23 mouse cellular contexts compared by ENCODE assay signal in the genomic region with DNA sequence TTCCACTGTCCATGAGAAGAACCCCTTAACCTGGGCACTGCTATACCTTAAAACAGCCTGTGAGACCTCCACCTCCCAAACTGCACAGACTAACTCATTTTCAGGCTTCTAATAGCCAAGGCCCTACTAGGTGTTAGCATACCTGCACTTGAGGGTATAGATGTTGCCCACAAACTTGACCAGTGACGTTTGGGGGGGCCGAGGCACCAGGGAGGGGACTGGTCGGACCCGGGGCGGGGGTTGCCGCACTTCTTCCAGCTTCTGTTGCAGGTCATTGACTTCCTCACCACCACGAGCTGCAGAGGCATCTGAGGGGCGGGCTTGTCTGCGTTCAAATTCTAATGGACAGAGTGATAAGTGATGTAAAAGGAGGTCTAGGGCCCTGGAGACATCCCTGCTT. TPM values are rescaled to one million over a fixed set of nuclear protein-coding genes. Genes with fewer than 3 reads are reported as not detected.
A peak's percentile ranks its signal among the peaks of the same experiment; 100 is the strongest.
DNase-seq lines count a peak whose midpoint lies in the region; ATAC-seq and TF ChIP-seq lines count a peak whose summit lies in the region.
"Had no signal": no experiment of that assay in that cellular context is flagged by ENCODE, and none has a peak within 500 bp of the region (broad histone marks: within the 10 kb centered on the region; RNA-seq: fewer than 3 reads in every experiment).

No protein-coding gene starts in this region.

- peaks cover 83% of the 10 kb centered on the region for H3K36me3 ChIP-seq in intestine, embryonic 14.5 days (ENCODE audit: control insufficient read depth, insufficient read depth, low read length)
- peaks cover 69% of the 10 kb centered on the region for H3K36me3 ChIP-seq in intestine, postnatal 0 days (ENCODE audit: control insufficient read depth, insufficient read depth)

- H3K4me1 ChIP-seq in intestine, embryonic 14.5 days (replicated peaks; ENCODE audit: control insufficient read depth, insufficient read depth, low read length), result no peaks in the 10 kb centered on the region
- H3K4me1 ChIP-seq in intestine, postnatal 0 days (replicated peaks; ENCODE audit: control insufficient read depth, insufficient read depth, low read length), result no peaks in the 10 kb centered on the region
- H3K4me1 ChIP-seq: embryonic facial prominence, embryonic 12.5 days had no signal

- no peaks in the 10 kb centered on the region for H3K9me3 ChIP-seq in intestine, embryonic 14.5 days (ENCODE audit: control insufficient read depth, low read length)
- no peaks in the 10 kb centered on the region for H3K9me3 ChIP-seq in intestine, postnatal 0 days (ENCODE audit: control insufficient read depth)
- H3K9me3 ChIP-seq: embryonic facial prominence, embryonic 10.5 days; embryonic facial prominence, embryonic 12.5 days; forebrain, embryonic 13.5 days; forebrain, embryonic 15.5 days; G1E had no signal

- ATAC-seq in intestine, embryonic 14.5 days (replicated peaks; ENCODE audit: low FRiP score, low TSS enrichment, low read depth), result no peak
- ATAC-seq in intestine, postnatal 0 days, result no peak
- ATAC-seq: activated CD4-positive, CD25-positive, alpha-beta regulatory T cell, adult 4 months; CD4-positive, CD25-positive, alpha-beta regulatory T cell, adult 4 months; forebrain, embryonic 13.5 days; forebrain, embryonic 15.5 days; forebrain, postnatal 0 days; Patski had no signal

- intact Hi-C loops in heart, postnatal 25 days (cut with DNase I), result no loop called here

- WGBS in intestine, embryonic 14.5 days, result 88% methylated on average over 9 of the region's 9 CpGs
- 92% methylated on average over 9 of the region's 9 CpGs for WGBS in intestine, postnatal 0 days

- H3K27me3 ChIP-seq in intestine, embryonic 14.5 days (replicated peaks; ENCODE audit: control insufficient read depth, insufficient read depth, low read length), result no peaks in the 10 kb centered on the region
- H3K27me3 ChIP-seq in intestine, postnatal 0 days (replicated peaks; ENCODE audit: control insufficient read depth, insufficient read depth, low read length), result no peaks in the 10 kb centered on the region
- H3K27me3 ChIP-seq: CH12.LX; embryonic facial prominence, embryonic 12.5 days; forebrain, embryonic 13.5 days; forebrain, embryonic 15.5 days; Patski had no signal

- DNase-seq in adrenal gland, postnatal 14 days, result peak; percentile 5
- no peak for DNase-seq in adrenal gland, postnatal 36 days
- DNase-seq in heart, adult 11 months, result peak; percentile 53
- no peak for DNase-seq in heart, postnatal 25 days (ENCODE audit: low spot score)
- DNase-seq in intestine, embryonic 14.5 days (ENCODE audit: low spot score), result peak; percentile 49
- peak; percentile 47 for DNase-seq in testis, postnatal 10 days (ENCODE audit: low spot score)
- no peak for DNase-seq in testis, postnatal 14 days (ENCODE audit: low spot score)
- DNase-seq: adrenal gland, adult 8-10 months; B cell, adult 2 months; cerebellum, adult 18-20 months; cerebellum, adult 8-10 months; cerebellum, postnatal 10 days; forebrain, postnatal 0 days had no signal

- no peak for TF ChIP-seq CTCF in intestine, postnatal 0 days (IDR thresholded peaks at IDR 0.05; ENCODE audit: low read depth)

- H3K4me2 ChIP-seq in intestine, embryonic 14.5 days (ENCODE audit: low read length), result no peak overlapping the region
- no peak overlapping the region for H3K4me2 ChIP-seq in intestine, postnatal 0 days (replicated peaks; ENCODE audit: low read depth)
- H3K4me2 ChIP-seq: embryonic facial prominence, embryonic 12.5 days; forebrain, embryonic 13.5 days; forebrain, embryonic 15.5 days had no signal

- H3K9ac ChIP-seq in intestine, embryonic 14.5 days (ENCODE audit: low read length), result no peak overlapping the region
- H3K9ac ChIP-seq in intestine, postnatal 0 days (ENCODE audit: low read depth, low read length), result no peak overlapping the region
- H3K9ac ChIP-seq: embryonic facial prominence, embryonic 12.5 days; forebrain, embryonic 13.5 days; forebrain, embryonic 15.5 days; forebrain, postnatal 0 days had no signal

- no peak overlapping the region for H3K27ac ChIP-seq in intestine, embryonic 14.5 days (ENCODE audit: low read depth)
- no peak overlapping the region for H3K27ac ChIP-seq in intestine, postnatal 0 days (ENCODE audit: low read depth, low read length)
- H3K27ac ChIP-seq: embryonic facial prominence, embryonic 10.5 days; embryonic facial prominence, embryonic 12.5 days; forebrain, embryonic 13.5 days; forebrain, embryonic 15.5 days had no signal

- no peak overlapping the region for H3K4me3 ChIP-seq in intestine, embryonic 14.5 days (ENCODE audit: low read depth, low read length)
- no peak overlapping the region for H3K4me3 ChIP-seq in intestine, postnatal 0 days (ENCODE audit: low read depth, low read length)
- H3K4me3 ChIP-seq: embryonic facial prominence, embryonic 10.5 days; embryonic facial prominence, embryonic 12.5 days; forebrain, embryonic 13.5 days; forebrain, embryonic 15.5 days had no signal

RNA-seq across cellular contexts. Expression of gene Akap8l, which starts 5.9 kb away (rescaled TPM):
- total RNA-seq in adrenal gland, postnatal 14 days (2021), result 85.5 and 95.0 TPM in 2 replicates
- 100 to 1,000 TPM in 1 of 2 experiments, 10 to 100 TPM in 1; 81.2 to 102 TPM for total RNA-seq in adrenal gland, postnatal 36 days (2021)
- total RNA-seq in heart, postnatal 25 days (2021), result 10 to 100 TPM; 43.0 to 46.3 TPM
- 64.4 and 79.0 TPM in 2 replicates for polyA plus RNA-seq in intestine, embryonic 14.5 days (2014; fragmentation: Nextera tagmentation; extraction: Ambion mirVana)
- polyA plus RNA-seq in intestine, postnatal 0 days (2015; fragmentation: Nextera tagmentation; extraction: Ambion mirVana), result 21.6 and 26.8 TPM in 2 replicates

RNA-seq across cellular contexts. Expression of gene Wiz, which starts 33.0 kb away (rescaled TPM):
- 41.8 and 47.9 TPM in 2 replicates for total RNA-seq in adrenal gland, postnatal 14 days (2021)
- 10 to 100 TPM; 48.5 to 49.9 TPM for total RNA-seq in adrenal gland, postnatal 36 days (2021)
- 10 to 100 TPM; 18.1 to 20.2 TPM for total RNA-seq in heart, postnatal 25 days (2021)
- polyA plus RNA-seq in intestine, embryonic 14.5 days (2014; fragmentation: Nextera tagmentation; extraction: Ambion mirVana), result 30.8 and 32.3 TPM in 2 replicates
- 9.5 and 10.0 TPM in 2 replicates for polyA plus RNA-seq in intestine, postnatal 0 days (2015; fragmentation: Nextera tagmentation; extraction: Ambion mirVana)

RNA-seq across cellular contexts. Expression of gene Akap8, which starts 35.2 kb away (rescaled TPM):
- total RNA-seq in adrenal gland, postnatal 14 days (2021), result 78.9 and 96.2 TPM in 2 replicates
- total RNA-seq in adrenal gland, postnatal 36 days (2021), result 10 to 100 TPM; 55.1 to 77.5 TPM
- total RNA-seq in heart, postnatal 25 days (2021), result 10 to 100 TPM; 37.2 to 51.5 TPM
- 51.8 and 57.2 TPM in 2 replicates for polyA plus RNA-seq in intestine, embryonic 14.5 days (2014; fragmentation: Nextera tagmentation; extraction: Ambion mirVana)
- 18.3 and 21.9 TPM in 2 replicates for polyA plus RNA-seq in intestine, postnatal 0 days (2015; fragmentation: Nextera tagmentation; extraction: Ambion mirVana)

RNA-seq across cellular contexts. Expression of gene Rasal3, which starts 47.1 kb away (rescaled TPM):
- total RNA-seq in adrenal gland, postnatal 14 days (2021), result 1.7 and 18.1 TPM in 2 replicates
- total RNA-seq in adrenal gland, postnatal 36 days (2021), result 1 to 10 TPM; 1.2 to 1.8 TPM
- 1 to 10 TPM in 1 of 2 experiments, under 1 TPM in 1; 0.91 to 1.3 TPM for total RNA-seq in heart, postnatal 25 days (2021)
- polyA plus RNA-seq in intestine, embryonic 14.5 days (2014; fragmentation: Nextera tagmentation; extraction: Ambion mirVana), result 2.1 and 2.2 TPM in 2 replicates
- polyA plus RNA-seq in intestine, postnatal 0 days (2015; fragmentation: Nextera tagmentation; extraction: Ambion mirVana), result 1.1 TPM in 2 replicates
- polyA plus RNA-seq: Patski had no signal

Comparison
In these comparisons a context has a peak if more than half of its experiments do, and no peak if none do; other contexts are left out.
1. DNase-seq: peak in adrenal gland, postnatal 14 days (single experiment), heart, adult 11 months (single experiment), intestine, embryonic 14.5 days (single experiment) and testis, postnatal 10 days (single experiment); none in adrenal gland, postnatal 36 days (0 of 2), heart, postnatal 25 days (single experiment) and testis, postnatal 14 days (single experiment).